Mouse (Mus musculus): ENCODE measurements around the gene Slc44a1.

Gene Slc44a1

GRCm38 (mm10) chr4:53537539-53537938, 97.3 kb downstream of the Slc44a1 start:
- DNase-seq (ENCODE audit: low read depth, low spot score): no peak

GRCm38 (mm10) chr4:53538600-53538999, 98.4 kb downstream of the Slc44a1 start:
- no peak for DNase-seq (ENCODE audit: low read depth, low spot score)

GRCm38 (mm10) chr4:53539929-53540328, 99.7 kb downstream of the Slc44a1 start:
- DNase-seq (ENCODE audit: low read depth, low spot score): no peak

- DNase-seq (ENCODE audit: low read depth, low spot score): no peak
These were observed 103.2 kb downstream of the Slc44a1 start for GRCm38 (mm10) chr4:53543421-53543820.

- no peak for DNase-seq (ENCODE audit: low read depth, low spot score)
These were observed 104.7 kb downstream of the Slc44a1 start for GRCm38 (mm10) chr4:53544889-53545288.

- DNase-seq (ENCODE audit: low read depth, low spot score): no peak
These were observed 107.2 kb downstream of the Slc44a1 start for GRCm38 (mm10) chr4:53547381-53547780.

- no peak for DNase-seq (ENCODE audit: low read depth, low spot score)
These were observed 109.2 kb downstream of the Slc44a1 start for GRCm38 (mm10) chr4:53549375-53549774.

GRCm38 (mm10) chr4:53564618-53565017, 124.4 kb downstream of the Slc44a1 start:
- DNase-seq (ENCODE audit: low read depth, low spot score): no peak

- DNase-seq (ENCODE audit: low read depth, low spot score): no peak
These were observed 126.9 kb downstream of the Slc44a1 start for GRCm38 (mm10) chr4:53567065-53567464.

- no peak for DNase-seq (ENCODE audit: low read depth, low spot score)
These were observed 135.3 kb downstream of the Slc44a1 start for GRCm38 (mm10) chr4:53575558-53575957.

GRCm38 (mm10) chr4:53587676-53588075, 147.5 kb downstream of the Slc44a1 start:
- DNase-seq (ENCODE audit: low read depth, low spot score): no peak

GRCm38 (mm10) chr4:53588936-53589335, 148.7 kb downstream of the Slc44a1 start:
- no peak for DNase-seq (ENCODE audit: low read depth, low spot score)

- DNase-seq (ENCODE audit: low read depth, low spot score): no peak
These were observed 149.3 kb downstream of the Slc44a1 start for GRCm38 (mm10) chr4:53589466-53589865.

- no peak for DNase-seq (ENCODE audit: low read depth, low spot score)
These were observed 149.9 kb downstream of the Slc44a1 start for GRCm38 (mm10) chr4:53590163-53590562.

GRCm38 (mm10) chr4:53590691-53591447, 150.7 kb downstream of the Slc44a1 start:
- no peak for DNase-seq (ENCODE audit: low read depth, low spot score)

- DNase-seq (ENCODE audit: low read depth, low spot score): no peak
These were observed 151.3 kb downstream of the Slc44a1 start for GRCm38 (mm10) chr4:53591536-53591935.

- DNase-seq (ENCODE audit: low read depth, low spot score): no peak
These were observed 151.7 kb downstream of the Slc44a1 start for GRCm38 (mm10) chr4:53591941-53592340.

- DNase-seq (ENCODE audit: low read depth, low spot score): no peak
These were observed 152.2 kb downstream of the Slc44a1 start for GRCm38 (mm10) chr4:53592386-53592785.

- no peak for DNase-seq (ENCODE audit: low read depth, low spot score)
These were observed 154.0 kb downstream of the Slc44a1 start for GRCm38 (mm10) chr4:53594204-53594603.

- no peak for DNase-seq (ENCODE audit: low read depth, low spot score)
These were observed 155.2 kb downstream of the Slc44a1 start for GRCm38 (mm10) chr4:53595246-53596062.

- no peak for DNase-seq (ENCODE audit: low read depth, low spot score)
These were observed 156.1 kb downstream of the Slc44a1 start for GRCm38 (mm10) chr4:53596063-53596895.

GRCm38 (mm10) chr4:53600462-53600861, 160.2 kb downstream of the Slc44a1 start:
- DNase-seq (ENCODE audit: low read depth, low spot score): no peak
